Mouse (Mus musculus) gastrocnemius, postnatal 36 days (tissue): ENCODE results near the gene Kbtbd8. TPM values are rescaled to one million over a fixed set of nuclear protein-coding genes. Genes with fewer than 3 reads are reported as not detected.
A peak's percentile ranks its signal among the peaks of the same experiment; 100 is the strongest.

ENCODE experiments used
- DNase-seq, 2 experiments: peaks; one replicate each; pipeline ENCODE4 v3.0.0; 2022
- intact Hi-C: fragments of 180-260 bp; cut with DNase I; formaldehyde crosslinking; loops from one replicate; pipeline ENCODE4 v1.15.1; 2025
- long read RNA-seq, 2 experiments: library from polyadenylated mRNA; stranded (forward); transcript quantifications; one replicate each; pipeline ENCODE4 v2.0.0; 2021
- total RNA-seq, 2 experiments: library from RNA; stranded (reverse); gene quantifications; 2 replicates each; pipeline ENCODE4 v1.2.3; 2021

The Kbtbd8 gene
- 1 to 10 TPM; 2.1 to 2.2 TPM for total RNA-seq
- long read RNA-seq, experiment 1, partial matches to known transcripts = 0 of 10 reads
- long read RNA-seq, experiment 1, other reads (novel, unspliced or antisense) = 10 of 10 reads
- long read RNA-seq, experiment 2, full-length matches to known transcripts = 1 of 10 reads
- long read RNA-seq, experiment 2, partial matches to known transcripts = 0 of 10 reads
- long read RNA-seq, experiment 2, other reads (novel, unspliced or antisense) = 9 of 10 reads

DNA sequence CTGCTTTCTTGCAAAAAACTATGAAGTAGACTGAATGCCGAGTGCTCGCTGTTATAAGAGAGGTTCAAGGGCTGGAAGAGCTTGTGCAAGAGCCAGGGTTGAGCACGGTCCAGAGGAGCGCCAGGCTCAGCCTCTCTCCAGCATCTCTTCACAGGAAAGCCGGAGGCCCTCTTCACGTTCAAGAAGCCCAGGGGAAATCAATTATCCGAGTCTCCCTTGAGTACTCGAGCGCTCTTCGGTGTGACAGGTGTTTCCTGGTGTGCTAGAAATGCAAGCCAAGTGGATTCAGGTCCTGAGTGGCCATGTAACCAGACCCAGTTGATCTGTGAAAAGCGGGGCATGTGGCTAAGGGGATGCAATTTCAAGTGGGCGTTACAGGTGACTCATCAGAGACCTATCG is at the start of gene Kbtbd8:
Gene Kbtbd8, plus strand, starts transcription at position 295 of the 400 bp plus-strand sequence.
- intact Hi-C loops = no loop called here
- DNase-seq = no peak

DNA sequence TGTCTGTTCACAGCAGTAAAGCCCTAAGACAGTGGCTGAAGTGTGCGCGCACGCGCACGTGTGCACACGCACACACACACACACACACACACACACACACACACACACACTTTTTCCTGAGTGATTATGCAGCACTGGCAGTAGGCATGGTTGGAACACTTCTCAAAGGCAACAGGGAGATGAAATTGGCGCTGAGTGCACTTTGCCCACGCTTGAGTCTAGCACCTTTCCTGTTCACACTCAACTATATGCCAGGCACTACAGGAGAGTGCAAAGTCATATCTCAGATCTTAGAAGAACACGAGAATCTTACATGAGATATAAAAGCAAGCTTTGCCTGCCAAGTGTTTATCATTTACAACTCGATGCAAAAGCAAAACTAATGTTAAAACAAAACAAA is 47.3 kb upstream of the Kbtbd8 start:
- intact Hi-C loops = no loop called here
- DNase-seq = no peak

DNA sequence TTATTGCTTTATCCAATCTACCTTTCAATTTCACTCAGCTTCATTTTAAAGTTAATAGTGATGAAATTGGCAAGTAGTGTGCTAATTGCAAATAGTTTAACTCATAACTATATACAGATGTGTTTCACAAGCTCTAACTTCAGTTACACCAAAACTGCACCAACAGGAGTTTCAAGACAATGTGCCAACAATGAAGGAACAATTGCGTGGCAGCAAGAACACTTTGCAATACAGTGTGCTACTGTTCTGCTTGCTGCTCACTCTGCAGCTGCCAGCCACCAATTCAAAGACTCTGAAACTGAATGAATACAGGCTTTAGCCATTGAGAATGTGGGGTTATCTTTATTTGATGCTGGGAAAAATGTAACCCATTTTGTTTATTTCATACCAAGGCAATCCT is 31.8 kb upstream of the Kbtbd8 start:
- intact Hi-C loops = no loop called here
- DNase-seq = no peak

DNA sequence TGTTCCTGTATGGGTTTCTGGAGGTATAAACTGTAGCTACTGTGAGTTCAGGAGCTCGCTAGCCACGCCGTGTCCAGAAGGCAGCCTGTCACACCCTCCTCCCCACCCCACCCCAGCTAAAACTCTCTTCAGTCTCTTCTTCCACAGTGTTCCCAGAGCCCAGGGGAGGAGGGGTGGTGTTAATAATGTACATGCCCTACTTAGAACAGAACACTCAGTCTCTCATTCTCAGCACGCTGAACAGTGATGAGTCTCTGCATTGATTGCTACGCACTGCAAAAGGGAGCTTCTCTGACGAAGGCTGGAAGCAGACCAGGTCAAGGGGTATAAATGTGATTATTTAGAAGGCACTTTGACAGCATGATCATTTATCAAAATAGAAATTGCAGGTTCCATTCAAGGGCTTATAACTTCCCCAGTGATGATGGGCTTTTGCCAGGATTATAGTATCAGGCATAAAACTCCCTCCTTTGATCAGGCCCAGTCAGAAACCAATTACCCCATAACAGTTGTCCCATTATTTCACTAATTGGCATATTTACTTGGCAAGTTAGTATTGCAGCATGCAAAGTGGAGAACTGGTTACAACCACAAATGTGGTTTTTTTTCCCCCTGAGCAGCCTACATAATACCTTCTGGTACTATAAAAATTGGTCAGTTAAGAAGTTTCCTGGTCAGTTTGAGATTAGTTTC is 29.7 kb upstream of the Kbtbd8 start:
- intact Hi-C loops = no loop called here
- DNase-seq = no peak

DNA sequence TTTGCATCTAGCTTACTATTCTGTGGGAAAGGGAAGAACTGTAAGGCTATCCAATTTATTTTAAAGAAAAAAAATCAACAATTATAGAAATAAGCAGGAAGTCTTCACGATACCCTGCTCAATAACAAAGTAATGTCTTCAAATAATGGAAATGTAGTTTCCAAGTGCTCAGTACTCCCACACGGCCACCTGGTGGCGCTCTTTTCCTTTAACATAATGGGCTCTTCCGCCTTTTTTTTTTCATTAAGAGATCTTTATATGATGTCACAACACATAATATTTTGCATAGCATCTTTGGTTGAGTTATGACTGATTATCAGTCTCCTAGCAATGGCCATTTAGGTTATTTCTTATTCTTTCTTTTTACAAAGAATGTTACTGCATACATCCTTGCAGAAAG is 29.0 kb upstream of the Kbtbd8 start:
- intact Hi-C loops = no loop called here
- no peak for DNase-seq

DNA sequence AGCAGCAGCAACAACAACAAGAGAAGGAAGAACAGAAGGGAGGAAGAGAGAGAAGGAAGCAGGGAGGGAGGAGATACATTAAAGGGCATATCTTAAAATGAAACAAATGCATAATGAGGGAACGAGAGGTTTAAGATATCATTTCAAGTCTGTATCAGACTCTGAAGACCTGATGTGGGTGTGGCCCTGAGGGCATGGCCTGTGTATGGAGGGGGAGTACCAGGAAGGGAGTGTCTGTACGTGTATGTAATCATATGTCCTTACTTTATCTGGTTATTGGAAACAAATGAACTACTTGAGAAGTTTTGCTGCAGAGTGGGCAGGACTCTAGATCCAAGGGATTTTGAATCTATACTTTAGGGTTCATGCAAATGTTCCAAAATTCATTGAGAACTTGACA is 22.3 kb upstream of the Kbtbd8 start:
- intact Hi-C loops = loop anchor here (10.0 kb wide), 1 partner anchor 1910 kb away; no protein-coding TSS in a partner anchor
- DNase-seq = no peak

DNA sequence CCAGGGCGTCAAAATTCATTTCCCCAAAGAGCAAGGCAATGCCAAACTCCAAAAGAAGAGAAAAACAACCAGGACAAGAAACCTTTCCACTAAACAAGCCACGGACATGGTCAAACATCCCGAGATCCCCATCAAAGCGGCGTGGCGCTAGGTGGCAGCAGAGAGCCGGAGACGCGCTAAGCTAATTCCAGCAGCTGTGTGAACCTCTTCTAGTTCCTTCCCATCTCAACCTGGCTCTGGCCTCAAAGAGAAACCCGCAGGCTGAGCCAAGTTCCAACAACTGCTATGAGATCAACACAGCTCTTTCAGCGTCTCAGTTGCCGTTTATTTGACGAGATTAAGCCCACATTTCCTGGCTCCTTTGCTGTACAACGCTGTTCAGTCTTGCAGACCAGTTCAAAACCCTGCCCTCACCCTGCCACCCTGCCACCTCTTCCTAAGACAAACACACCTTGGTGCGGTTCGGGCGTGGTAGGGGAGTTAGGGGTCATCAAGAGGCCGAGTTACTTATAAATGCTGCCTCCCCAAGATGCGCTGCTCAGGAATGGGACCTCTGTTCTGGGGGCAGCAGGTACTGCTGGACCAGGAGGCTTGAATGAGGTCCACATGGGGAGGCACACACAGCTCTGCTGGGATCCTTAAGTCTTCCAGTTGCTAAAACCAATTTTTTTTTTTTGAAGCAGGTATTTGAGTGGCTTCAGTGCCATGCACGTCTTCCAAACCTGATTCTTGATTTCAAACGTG is 18.5 kb upstream of the Kbtbd8 start:
- peak; percentile 60 to 69 for DNase-seq
- intact Hi-C loops = loop anchor here (10.0 kb wide), 1 partner anchor 1906 kb away; no protein-coding TSS in a partner anchor

DNA sequence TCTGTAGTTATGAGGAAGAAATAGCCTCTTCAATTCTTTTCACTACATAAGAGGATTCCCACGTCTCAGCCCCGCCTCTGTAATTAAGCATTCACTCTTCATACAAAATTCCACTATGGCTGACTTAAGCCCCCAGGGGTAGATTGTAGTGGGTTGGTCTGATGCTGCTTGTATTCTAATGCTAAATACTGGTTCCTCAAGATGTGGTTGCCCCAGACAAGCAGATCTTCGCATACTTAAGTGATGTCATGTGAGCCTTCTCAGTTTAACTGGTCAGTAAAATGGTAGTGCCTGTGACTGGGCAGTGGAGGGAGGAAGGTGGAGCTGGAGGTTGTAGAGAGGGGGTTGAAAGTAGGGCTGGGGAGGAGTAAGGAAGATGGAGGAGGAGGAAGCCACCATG is 13.3 kb upstream of the Kbtbd8 start:
- no peak for DNase-seq
- intact Hi-C loops = no loop called here

DNA sequence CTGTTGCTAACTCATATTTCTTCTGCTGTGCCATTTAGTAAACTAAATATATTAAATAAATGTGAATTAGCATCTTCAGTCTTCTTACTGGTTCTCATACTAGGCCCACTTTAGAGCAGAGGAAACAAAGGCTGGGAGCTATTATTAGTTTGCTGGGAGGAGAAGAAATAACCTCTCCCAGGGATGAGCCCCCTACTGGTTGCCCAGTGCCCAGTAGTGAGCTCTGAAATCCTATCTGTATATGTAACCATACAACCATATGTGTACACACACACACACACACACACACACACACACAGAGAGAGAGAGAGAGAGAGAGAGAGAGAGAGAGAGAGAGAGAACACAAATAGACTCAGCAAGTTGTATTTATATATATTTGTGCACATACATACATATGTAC is 8.6 kb upstream of the Kbtbd8 start:
- DNase-seq = no peak
- intact Hi-C loops = no loop called here

DNA sequence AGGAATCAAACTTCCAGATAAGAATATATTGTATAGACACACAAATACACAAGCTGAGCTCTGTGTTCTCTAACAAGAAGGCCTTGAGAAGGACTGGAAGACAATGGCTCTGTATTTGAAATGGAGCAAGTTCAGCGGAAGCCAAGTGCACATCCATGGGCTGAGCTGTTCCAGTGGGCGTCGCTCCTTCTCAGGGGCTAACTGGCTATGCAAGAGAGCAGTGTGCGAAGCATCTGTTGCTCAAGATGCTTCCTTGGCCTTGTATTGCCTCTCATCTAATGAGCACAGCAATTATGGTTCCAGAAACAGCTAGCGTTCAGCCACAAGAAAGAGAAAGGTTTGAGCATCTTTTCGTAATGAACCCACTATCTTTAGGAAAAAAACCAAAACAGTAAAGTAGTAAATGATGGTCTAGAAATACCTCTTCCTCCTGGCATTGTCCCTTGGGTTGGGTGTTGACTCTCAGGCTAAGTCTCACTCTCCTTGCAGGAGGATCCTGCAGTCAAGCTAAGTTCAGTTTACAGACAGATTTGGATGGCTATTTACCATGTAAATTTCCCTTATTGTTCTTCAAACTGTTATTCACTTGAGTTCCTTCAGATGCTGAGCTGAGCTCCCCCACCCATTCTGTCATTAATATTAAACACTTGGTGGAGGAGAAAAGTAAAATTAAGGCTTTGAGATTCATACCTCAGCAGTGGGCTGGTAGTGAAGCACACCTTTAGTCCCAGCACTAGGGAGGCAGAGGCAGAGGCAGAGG is 7.2 kb upstream of the Kbtbd8 start:
- no peak for DNase-seq
- intact Hi-C loops = no loop called here

DNA sequence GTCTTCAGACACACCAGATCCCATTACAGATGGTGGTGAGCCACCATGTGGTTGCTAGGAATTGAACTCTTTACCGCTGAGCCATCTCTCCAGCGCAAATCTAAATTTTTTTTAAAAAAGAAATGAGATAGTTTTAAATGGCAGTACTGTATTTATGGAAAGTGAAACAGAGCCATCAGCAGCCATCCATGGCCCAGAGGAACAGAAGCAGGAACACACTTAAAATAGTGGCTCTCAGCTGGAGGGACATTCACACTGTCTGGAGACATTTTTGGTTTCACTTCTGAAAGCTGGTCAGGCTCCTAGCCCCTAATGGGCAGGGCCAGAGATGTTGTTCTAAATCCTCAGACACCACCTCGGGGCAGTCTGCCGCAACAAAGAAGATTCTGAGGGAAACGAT is 5.0 kb upstream of the Kbtbd8 start:
- DNase-seq = no peak
- intact Hi-C loops = no loop called here

DNA sequence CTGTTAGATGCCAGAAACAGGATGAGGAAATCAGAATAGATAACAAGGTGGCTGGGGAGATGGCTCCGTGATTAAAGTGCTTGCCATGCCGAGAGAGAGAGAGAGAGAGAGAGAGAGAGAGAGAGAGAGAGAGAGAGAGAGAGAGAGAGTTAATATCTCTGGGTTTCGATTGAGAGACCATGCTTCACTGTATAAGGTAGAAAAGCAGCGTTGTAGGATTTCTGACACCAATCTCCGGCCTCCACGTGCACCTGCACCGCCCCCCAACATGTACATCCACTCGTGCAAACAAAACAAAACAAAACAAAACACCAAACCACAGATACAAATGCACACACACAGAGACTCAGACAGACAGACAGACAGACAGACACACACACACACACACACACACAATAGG is 527 bp upstream of the Kbtbd8 start:
- no peak for DNase-seq
- intact Hi-C loops = no loop called here

DNA sequence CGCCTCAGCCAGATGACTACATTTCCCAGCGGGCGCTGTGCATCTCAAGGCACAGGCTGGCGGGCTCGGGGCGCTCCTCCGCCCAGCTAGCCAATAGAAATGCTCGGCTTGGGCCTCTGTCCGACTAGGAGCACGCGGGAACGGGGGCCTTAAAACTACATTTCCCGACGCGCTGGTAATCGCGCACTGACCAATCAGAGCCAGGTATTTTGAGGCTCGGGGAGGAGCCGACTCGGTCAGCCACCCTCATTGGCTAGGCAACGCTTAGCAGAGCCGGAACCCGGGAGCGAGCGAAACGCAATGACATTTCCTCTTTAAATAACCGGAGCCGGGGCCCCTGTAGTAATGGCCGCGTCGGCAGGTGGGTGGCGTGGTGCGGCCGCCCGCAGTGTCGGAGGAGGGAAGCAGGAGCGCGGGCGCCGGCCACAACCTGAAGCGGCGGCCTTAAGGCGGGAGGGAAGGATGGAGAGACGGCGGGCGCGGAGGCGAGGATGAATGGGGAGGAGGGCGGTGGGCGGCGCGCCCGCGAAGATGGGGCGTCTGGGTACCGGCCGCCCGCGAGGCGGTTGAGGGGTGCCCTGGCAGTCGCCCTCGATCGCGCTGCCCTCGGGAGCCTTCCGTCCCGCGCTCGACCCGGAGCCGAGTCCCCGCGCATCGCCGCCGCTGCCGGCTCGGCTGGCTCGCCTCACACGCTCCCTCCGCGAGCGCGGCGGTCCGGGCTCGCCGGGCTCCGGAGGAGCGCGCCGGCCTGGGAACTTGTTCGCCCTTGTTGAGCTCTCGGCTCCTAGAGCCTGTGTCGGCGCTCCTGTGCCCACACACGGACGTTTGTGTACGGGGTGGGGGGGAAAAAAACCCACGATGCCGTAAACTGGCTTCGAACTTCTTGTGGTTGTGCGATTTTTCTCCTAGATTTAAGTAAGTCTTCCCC is 838 bp downstream of the Kbtbd8 start:
- intact Hi-C loops = no loop called here
- peak; percentile 84 to 92 for DNase-seq

DNA sequence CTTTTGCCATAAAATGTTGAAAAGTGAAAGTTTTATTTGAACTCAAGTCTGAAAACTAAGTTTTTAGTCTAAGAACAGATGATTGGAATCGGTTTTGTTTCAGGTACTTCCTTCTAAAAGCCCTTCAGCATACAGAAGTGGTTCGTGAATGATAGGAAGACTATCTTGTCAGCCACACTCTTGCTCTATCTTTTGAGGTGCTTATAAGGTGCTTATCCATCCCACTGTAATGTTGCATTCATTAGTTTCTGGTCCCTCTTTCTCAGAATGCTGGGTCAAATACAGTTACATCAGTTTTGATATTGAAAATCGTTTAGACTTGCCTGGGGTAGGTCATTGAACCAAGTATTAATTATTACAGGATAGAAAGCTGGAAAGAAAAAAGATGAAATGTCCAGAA is 2.3 kb downstream of the Kbtbd8 start:
- intact Hi-C loops = no loop called here
- DNase-seq = no peak

DNA sequence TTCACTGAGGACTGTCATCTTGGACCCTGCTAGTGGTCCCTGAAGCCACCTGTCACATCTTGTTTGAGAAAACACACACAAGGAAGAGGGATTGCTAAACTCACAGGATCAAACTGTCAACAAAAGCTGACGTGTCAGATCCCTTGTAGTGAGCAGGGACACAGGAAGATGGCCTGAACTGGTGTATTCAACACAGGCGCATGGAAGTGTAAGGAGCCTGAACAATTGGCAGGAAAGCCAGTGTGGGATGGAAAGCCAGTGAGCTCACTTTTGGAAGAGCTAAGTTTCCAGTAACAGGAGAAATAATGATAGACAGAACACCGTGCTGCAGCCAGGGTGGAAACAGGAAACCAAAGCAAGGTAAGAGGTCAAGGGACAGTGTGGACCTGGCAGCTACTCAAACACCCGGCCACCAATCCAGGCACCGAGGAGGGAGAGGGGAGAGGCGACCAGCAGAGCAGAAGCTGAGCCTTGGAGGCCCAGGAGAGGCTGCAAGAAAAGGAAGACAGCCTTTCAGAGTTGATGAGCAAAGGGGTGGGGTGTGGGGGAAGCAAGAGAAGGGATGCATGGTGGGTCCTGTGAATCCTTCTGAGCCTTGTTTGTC is 33.0 kb downstream of the Kbtbd8 start:
- intact Hi-C loops = no loop called here
- DNase-seq = peak in 1 of 2 experiments; percentile 11

DNA sequence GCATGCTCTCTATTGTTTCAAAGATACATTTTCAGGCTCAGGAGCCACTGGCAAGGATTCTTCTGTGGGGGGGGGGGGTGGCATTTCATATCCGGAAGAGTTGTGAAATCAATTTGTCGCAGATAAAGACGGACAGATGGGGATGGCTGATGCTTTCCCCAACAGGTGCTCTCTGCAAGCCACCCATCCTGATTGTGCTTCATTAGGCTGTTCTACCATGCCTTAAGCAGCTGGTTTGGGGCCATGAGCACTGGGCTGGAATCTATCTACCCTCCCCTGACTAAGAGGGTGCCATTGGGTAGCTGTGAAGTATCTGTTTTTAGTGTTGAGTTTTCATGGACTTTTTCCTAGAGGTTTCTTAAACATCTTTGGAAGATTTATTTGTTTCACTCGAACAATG is 33.8 kb downstream of the Kbtbd8 start:
- no peak for DNase-seq
- intact Hi-C loops = no loop called here

DNA sequence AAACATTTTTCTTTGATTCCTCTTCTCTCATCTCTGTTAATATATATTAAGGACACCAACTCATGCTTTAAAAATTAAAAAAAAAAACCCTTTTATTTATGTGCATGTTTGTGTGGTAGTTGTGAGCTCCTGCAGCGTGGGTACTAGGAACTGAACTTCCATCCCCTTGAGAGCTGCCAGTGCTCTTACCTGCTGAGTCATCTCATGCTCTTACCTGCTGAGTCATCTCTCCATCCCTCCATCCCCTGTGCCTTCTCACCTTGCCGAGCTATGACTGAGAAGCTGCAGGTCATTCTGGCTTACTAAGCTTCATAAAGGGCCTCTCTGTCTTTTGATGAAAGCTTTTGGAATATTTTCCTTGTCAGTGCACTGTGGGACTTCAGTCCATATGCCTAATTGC is 34.5 kb downstream of the Kbtbd8 start:
- DNase-seq = no peak
- intact Hi-C loops = no loop called here

DNA sequence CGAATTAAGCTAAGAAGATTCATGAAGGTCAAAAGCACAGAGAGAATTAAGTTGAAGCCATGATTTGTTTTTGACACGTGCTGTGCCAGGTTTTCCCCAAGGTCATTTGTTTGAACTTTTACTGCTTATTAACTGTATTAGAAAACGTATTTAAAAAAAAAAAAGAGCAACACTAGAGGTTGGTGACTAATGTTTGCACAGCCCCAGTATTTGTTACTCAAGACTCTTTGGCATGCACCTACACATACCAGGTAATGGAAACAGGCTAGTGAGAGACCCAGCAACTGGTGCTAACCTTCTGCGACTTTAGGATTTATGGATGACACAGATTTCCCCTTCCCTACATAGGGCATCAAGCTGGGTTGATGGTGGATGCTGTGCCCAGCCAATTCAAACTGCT is 46.9 kb downstream of the Kbtbd8 start:
- intact Hi-C loops = no loop called here
- DNase-seq = no peak

DNA sequence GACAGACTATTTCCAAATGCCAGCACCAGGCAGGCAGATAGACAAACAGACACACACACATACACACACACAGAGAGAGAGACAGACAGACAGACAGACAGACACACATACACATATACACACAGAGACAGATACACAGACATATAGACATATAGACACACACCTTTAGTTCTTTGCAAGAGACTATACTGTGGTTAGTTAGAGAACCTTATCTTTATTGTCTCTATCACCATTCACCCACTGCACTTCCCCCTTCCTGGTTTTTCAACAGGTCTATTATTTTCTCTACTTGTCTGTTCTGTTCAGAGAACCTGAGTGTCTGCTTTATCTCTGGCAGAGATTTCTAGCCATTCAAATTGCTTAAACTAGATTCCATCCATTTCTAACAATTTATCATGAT is 48.6 kb downstream of the Kbtbd8 start:
- intact Hi-C loops = no loop called here
- no peak for DNase-seq
